Mouse (Mus musculus) neural tube, embryonic 13.5 days (tissue): Measurements from ENCODE around the gene Cd22. TPM values are rescaled to one million over a fixed set of nuclear protein-coding genes. Genes with fewer than 3 reads are reported as not detected.

Experiments
- ATAC-seq: fragments of 200-750 bp; cut with Nextera tagmentation; 2 replicates; pipeline ENCODE4 v1.8.0; 2017; ENCODE audit warnings: low read depth, mild to moderate bottlenecking, moderate TSS enrichment, moderate library complexity
- H3K27ac ChIP-seq: fragments of 300-500 bp; sonication (generic); replicated peaks from 2 replicates; pipeline ENCODE4 v1.5.1; 2015; ENCODE audit warnings: moderate library complexity, mild to moderate bottlenecking, inconsistent platforms
- H3K27me3 ChIP-seq: fragments of 300-500 bp; sonication (generic); 2 replicates; pipeline ENCODE4 v1.6.1; 2015; ENCODE audit warnings: mild to moderate bottlenecking, inconsistent platforms
- H3K36me3 ChIP-seq: fragments of 300-500 bp; sonication (generic); 2 replicates; pipeline ENCODE4 v1.6.1; 2015; ENCODE audit warnings: mild to moderate bottlenecking, inconsistent platforms
- H3K4me1 ChIP-seq: fragments of 300-500 bp; sonication (generic); replicated peaks from 2 replicates; pipeline ENCODE4 v1.6.1; 2015; ENCODE audit warnings: inconsistent platforms
- H3K4me2 ChIP-seq: fragments of 300-500 bp; sonication (generic); 2 replicates; pipeline ENCODE4 v1.6.1; 2015; ENCODE audit warnings: inconsistent platforms, mild to moderate bottlenecking, moderate library complexity
- H3K4me3 ChIP-seq: fragments of 300-500 bp; sonication (generic); 2 replicates; pipeline ENCODE4 v1.5.1; 2015; ENCODE audit warnings: mild to moderate bottlenecking, inconsistent platforms
- H3K9ac ChIP-seq: fragments of 300-500 bp; sonication (generic); 2 replicates; pipeline ENCODE4 v1.6.1; 2015; ENCODE audit warnings: moderate library complexity, mild to moderate bottlenecking, inconsistent platforms
- H3K9me3 ChIP-seq: fragments of 300-500 bp; sonication (generic); 2 replicates; pipeline ENCODE4 v1.6.1; 2016; ENCODE audit warnings: inconsistent platforms
- WGBS: fragments of 180-500 bp; shearing (Covaris S2); methylation state at CpG from one replicate; pipeline ENCODE4 v1.1.7; 2015; 5-methylcytosine and 5-hydroxymethylcytosine counted together
- polyA plus RNA-seq: library from polyadenylated mRNA; unstranded; fragments of >200 nt; fragmentation: Nextera tagmentation; extraction: Ambion mirVana; gene quantifications from 2 replicates; pipeline ENCODE4 v1.2.1, GENCODE M21; 2015

The Cd22 gene
- polyA plus RNA-seq, 1 experiment from 2014 or later = 0.43 TPM

DNA sequence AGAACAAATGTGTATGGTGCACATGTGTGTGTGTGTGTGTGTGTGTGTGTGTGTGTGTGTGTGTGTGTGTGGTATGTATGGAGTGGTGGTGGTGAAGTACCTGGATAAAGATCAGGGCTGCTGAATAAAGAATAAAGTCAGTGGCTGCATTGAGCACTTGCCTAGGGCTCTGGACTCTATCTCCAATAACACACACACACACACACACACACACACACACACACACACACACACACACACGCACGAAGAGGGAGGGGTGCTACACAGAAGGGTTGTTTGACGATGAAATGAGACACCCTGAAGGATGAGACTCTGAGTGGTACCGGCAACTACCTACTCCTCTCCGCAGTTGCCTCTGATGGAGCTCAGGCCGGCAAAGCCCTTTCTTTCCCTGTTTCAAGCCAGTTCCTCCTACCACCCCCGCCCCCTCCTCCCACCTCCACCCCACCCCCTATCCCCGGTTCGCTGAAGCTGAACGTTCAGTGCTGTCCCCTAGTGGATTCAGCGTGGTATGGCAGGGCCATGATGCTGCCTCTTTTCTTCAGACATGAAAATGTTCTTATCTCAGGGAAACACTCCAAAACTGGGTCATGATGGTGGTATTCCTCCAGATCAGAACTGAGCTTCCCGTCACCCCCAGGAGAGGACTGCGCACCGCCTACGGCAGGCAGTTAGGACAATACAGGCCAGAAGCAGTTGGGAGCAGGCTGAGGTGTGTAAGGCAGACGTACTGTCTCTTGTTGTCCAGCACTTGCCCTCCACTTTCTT lies 20.3 kb downstream of the Cd22 start:
- peaks cover 5% of the 10 kb centered on the region for H3K27me3 ChIP-seq
- no peaks in the 10 kb centered on the region for H3K9me3 ChIP-seq
- H3K9ac ChIP-seq = 0 out of 2 replicates have a peak overlapping the region, but pooled peaks have one; percentile 58
- peak overlapping the region; percentile 49 for H3K4me2 ChIP-seq
- peak; percentile 63 for ATAC-seq
- WGBS = 12% methylated on average over 14 of the region's 16 CpGs
- H3K36me3 ChIP-seq = no peaks in the 10 kb centered on the region
- H3K4me3 ChIP-seq = peak overlapping the region; percentile 26
- no peak overlapping the region for H3K27ac ChIP-seq
- H3K4me1 ChIP-seq = no peaks in the 10 kb centered on the region

DNA sequence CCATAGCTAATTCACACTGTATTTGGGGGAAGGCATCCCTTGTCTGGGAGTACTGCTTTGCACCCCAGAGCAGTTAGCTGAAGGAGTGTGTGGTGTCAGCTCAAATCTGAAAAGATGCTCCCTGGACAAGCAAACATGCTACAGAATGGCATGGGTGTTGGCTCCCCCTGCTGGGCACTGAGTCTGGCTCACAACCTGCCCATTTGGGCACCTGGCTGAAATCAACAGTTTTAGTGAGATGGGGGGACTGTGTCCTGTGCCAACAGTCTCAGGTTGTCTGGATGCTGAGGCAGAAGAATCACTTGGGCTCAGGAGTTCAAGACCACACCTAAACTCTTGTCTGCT lies 20.9 kb downstream of the Cd22 start:
- no peaks in the 10 kb centered on the region for H3K9me3 ChIP-seq
- ATAC-seq = peak; percentile 47
- H3K27me3 ChIP-seq = peaks cover 10% of the 10 kb centered on the region
- no peaks in the 10 kb centered on the region for H3K36me3 ChIP-seq
- no peak overlapping the region for H3K4me3 ChIP-seq
- 0 out of 2 replicates have a peak overlapping the region, but pooled peaks have one; percentile 49 for H3K4me2 ChIP-seq
- no peak overlapping the region for H3K9ac ChIP-seq
- H3K4me1 ChIP-seq = no peaks in the 10 kb centered on the region
- H3K27ac ChIP-seq = no peak overlapping the region

DNA sequence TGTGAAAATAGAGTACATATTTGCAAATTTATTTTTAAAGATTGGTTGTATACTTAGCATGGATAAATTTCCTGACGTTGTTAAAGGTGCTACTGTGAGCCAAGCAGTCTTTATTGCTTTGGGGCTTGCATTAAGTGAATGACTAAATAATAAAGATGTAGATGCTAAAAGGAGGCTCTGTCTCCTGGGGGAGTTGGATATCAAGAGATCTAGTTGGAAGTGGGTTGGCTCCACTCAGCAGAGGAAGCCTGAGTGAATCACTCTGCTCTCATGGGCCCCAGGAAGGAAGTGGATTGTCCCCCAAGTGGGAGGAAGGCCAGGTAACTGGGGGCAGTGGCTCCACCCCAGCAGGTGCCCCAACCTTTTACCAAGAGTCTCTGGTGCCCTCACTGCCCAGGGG lies 22.4 kb downstream of the Cd22 start:
- H3K4me3 ChIP-seq = no peak overlapping the region
- no peak overlapping the region for H3K27ac ChIP-seq
- no peaks in the 10 kb centered on the region for H3K36me3 ChIP-seq
- no peak overlapping the region for H3K9ac ChIP-seq
- H3K9me3 ChIP-seq = no peaks in the 10 kb centered on the region
- no peak overlapping the region for H3K4me2 ChIP-seq
- WGBS = 58% methylated on average over 1 of the region's 1 CpGs
- H3K27me3 ChIP-seq = peaks cover 10% of the 10 kb centered on the region
- no peaks in the 10 kb centered on the region for H3K4me1 ChIP-seq
- no peak for ATAC-seq

DNA sequence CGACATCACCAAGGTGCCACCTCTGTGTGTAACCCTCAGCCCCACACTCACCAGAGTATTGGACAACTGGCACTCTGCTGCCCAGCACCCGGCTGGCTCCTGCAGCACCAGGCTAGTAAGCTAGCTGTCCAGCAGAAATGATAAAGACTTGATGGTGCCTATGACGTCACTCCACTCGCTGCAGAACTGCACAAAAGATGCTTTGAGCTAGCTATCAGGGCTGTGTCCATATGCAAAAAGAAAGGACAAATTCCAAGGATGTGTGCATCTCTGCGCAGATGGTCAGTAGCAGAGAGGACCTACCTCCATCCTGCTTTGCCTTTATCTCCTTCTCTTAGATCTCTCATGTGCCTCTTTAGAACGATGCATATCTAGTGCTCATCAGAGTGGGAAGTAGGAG lies 24.1 kb downstream of the Cd22 start, which contains the start of gene Ffar3:
Gene Ffar3 (minus strand): TSS at position 101 of the 400 bp plus-strand sequence.
- WGBS = 84% methylated on average over 6 of the region's 6 CpGs
- Histone ChIP-seq H3K9ac (no peak within 1 kb of the TSS), H3K4me1 (no peaks in the 10 kb centered on the region), H3K9me3 (no peaks in the 10 kb centered on the region), H3K27me3 (peaks cover 10% of the 10 kb centered on the region), H3K4me2 (no peak within 1 kb of the TSS), H3K4me3 (no peak within 1 kb of the TSS), H3K27ac (no peak within 1 kb of the TSS), H3K36me3 (no peaks in the 10 kb centered on the region)
- ATAC-seq = no peak

DNA sequence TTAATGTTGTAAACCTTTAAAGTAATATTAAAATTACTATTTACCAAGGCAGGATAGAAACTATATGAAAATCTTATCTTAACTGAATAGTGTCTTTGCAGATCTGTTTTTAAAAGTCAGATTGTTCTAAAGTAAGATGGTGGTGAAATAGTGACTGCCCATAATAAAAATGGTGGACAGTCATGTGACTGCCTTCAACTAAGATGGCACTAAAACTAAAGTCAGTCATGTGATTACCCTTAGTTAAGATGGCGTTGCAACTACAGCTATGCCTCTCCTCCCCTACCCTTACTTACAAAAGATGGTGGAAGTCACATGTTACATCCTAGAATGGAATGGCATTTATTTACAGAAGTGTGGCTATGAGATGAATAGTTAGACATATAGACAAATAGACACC lies 28.7 kb downstream of the Cd22 start:
- Histone ChIP-seq H3K4me2 (no peak overlapping the region), H3K9ac (no peak overlapping the region), H3K36me3 (no peaks in the 10 kb centered on the region), H3K4me3 (no peak overlapping the region), H3K9me3 (no peaks in the 10 kb centered on the region), H3K4me1 (no peaks in the 10 kb centered on the region; the same call in 1 of the 2 replicates), H3K27ac (no peak overlapping the region), H3K27me3 (peaks cover 10% of the 10 kb centered on the region; the same call in 1 of the 2 replicates)
- ATAC-seq = no peak
- WGBS = 83% methylated on average over 1 of the region's 1 CpGs

DNA sequence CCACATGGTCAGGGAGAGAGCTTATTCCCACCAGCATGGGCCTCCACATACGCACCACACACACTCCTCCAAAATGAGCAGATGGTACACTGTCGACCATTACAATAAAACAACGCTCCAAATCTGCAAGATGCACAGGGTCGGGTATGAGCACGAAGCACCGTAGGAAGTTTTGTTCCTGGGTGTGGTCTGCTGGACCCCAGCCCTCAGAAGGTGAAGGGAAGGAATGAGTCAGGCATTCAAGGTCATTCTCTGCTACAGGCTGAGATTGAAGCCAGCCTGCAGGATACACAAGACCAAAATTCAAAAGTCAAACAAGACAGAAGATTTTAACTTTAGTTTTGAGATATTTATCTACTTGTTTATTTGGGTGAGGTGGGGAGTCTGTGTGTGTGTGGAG lies 32.2 kb downstream of the Cd22 start:
- peaks cover 24% of the 10 kb centered on the region for H3K4me1 ChIP-seq
- no peaks in the 10 kb centered on the region for H3K9me3 ChIP-seq
- no peaks in the 10 kb centered on the region for H3K36me3 ChIP-seq
- no peak overlapping the region for H3K9ac ChIP-seq
- no peak overlapping the region for H3K4me3 ChIP-seq
- no peak overlapping the region for H3K27ac ChIP-seq
- 65% methylated on average over 6 of the region's 6 CpGs for WGBS
- H3K27me3 ChIP-seq = no peaks in the 10 kb centered on the region
- no peak for ATAC-seq
- no peak overlapping the region for H3K4me2 ChIP-seq

DNA sequence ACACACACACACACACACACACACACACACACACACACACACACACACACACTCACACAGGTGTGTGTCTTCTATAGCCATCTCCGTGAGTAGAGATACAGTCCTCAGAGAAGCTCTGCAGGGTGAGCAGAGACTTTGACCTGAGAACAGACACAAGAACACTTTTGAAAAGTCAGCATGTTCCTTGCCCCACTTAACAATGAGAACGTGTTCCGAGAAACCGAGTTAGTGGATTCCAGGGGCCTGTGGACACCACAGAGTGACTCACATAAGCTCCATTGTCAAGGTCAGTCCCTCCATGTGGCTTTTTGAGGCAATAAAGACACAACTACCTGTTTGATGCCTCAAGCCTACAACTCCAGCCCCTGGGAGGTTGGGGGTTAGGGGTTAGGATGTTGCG lies 32.8 kb downstream of the Cd22 start:
- H3K9ac ChIP-seq = no peak overlapping the region
- H3K4me1 ChIP-seq = peaks cover 29% of the 10 kb centered on the region
- H3K36me3 ChIP-seq = no peaks in the 10 kb centered on the region
- ATAC-seq = no peak
- H3K27ac ChIP-seq = no peak overlapping the region
- H3K27me3 ChIP-seq = no peaks in the 10 kb centered on the region
- 80% methylated on average over 5 of the region's 5 CpGs for WGBS
- H3K4me3 ChIP-seq = no peak overlapping the region
- H3K9me3 ChIP-seq = no peaks in the 10 kb centered on the region
- no peak overlapping the region for H3K4me2 ChIP-seq

DNA sequence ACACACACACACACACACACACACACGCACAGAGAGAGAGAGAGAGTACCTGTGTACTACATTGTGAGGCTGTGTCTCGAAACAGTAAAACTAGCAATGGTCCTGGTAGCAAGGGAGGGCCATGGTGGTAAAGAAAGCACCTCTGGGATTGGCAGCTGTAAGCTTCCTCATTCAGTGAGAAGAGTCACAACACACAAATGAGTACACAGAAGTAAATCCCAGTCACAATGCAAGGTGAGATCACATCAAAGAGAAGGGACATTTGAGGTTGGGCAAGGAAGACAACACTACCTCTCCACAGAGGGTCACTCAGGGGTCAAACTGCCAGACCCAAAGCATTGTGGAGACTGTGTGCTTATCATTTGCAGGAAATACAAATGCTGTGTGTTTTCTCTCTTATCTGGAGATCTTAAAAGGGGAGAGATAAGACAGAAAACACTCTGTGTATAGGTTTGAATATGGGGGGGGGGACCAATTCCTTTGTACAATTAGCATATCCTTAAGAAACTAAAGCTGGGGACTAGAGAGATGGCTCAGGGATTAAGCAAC lies 33.6 kb downstream of the Cd22 start:
- no peak overlapping the region for H3K4me2 ChIP-seq
- H3K9ac ChIP-seq = no peak overlapping the region
- no peak for ATAC-seq
- no peaks in the 10 kb centered on the region for H3K27me3 ChIP-seq
- H3K36me3 ChIP-seq = no peaks in the 10 kb centered on the region
- no peak overlapping the region for H3K27ac ChIP-seq
- H3K4me1 ChIP-seq = peaks cover 31% of the 10 kb centered on the region
- H3K4me3 ChIP-seq = no peak overlapping the region
- WGBS = 74% methylated on average over 2 of the region's 2 CpGs
- H3K9me3 ChIP-seq = no peaks in the 10 kb centered on the region

DNA sequence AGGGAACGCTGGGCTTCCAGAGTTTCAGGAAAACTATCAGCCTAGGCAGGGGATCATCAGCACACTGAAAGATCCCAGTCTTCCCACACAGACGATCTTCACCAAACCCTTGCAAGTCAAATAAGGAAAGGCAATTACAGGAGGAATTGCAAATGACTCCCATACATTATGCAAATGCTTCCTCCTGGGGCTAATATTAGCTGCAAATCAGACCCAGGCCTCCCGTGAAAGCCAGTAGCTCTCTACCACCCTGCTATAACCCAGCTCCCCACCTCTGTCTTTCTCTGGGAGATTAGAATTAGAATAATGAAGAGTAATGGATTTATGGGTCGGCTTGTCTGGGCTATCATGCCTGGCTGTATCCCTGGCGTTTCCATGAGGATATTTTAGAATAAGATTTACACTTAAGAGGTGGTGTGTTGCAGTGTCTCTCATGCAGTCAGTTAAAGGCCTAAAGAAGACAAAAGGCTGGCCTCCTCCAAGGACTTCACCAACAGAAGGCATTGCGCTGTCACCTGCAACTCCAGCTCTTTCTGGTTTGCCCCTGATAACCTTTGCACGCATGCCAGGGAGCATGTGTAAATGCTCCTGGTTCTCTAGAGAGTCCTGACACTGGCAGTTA lies 35.4 kb downstream of the Cd22 start:
- H3K4me3 ChIP-seq = no peak overlapping the region
- 0 out of 2 replicates have a peak overlapping the region, but pooled peaks have one; percentile 3 for H3K4me2 ChIP-seq
- peak overlapping the region; percentile 84 for H3K27ac ChIP-seq
- H3K27me3 ChIP-seq = no peaks in the 10 kb centered on the region
- peak; percentile 91 for ATAC-seq
- H3K9me3 ChIP-seq = no peaks in the 10 kb centered on the region
- WGBS = 11% methylated on average over 7 of the region's 7 CpGs
- peaks cover 31% of the 10 kb centered on the region for H3K4me1 ChIP-seq
- no peak overlapping the region for H3K9ac ChIP-seq
- no peaks in the 10 kb centered on the region for H3K36me3 ChIP-seq

DNA sequence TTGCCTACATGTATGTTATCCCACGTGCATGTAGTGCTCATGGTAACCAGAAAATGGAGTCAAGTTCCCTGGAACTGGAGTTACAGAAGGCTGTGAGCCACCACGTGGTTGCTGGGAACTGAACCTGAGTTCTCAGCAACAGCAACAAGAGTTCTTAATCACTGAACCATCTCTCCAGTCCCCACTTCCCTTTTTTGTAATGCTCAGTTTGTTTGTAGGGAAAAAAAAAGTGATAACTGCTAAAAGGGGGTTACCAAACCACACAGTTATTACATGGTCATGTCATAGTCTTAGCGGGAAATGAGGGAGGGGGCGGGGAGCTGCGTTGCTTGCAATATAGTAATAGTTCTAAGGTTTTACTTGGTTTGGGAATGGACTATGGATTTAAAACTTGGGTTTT lies 38.0 kb downstream of the Cd22 start:
- Histone ChIP-seq H3K4me2 (no peak overlapping the region), H3K9me3 (no peaks in the 10 kb centered on the region), H3K4me1 (peaks cover 31% of the 10 kb centered on the region), H3K4me3 (no peak overlapping the region), H3K36me3 (no peaks in the 10 kb centered on the region), H3K27ac (no peak overlapping the region), H3K9ac (no peak overlapping the region), H3K27me3 (no peaks in the 10 kb centered on the region)
- ATAC-seq = no peak
- 88% methylated on average over 5 of the region's 5 CpGs for WGBS

DNA sequence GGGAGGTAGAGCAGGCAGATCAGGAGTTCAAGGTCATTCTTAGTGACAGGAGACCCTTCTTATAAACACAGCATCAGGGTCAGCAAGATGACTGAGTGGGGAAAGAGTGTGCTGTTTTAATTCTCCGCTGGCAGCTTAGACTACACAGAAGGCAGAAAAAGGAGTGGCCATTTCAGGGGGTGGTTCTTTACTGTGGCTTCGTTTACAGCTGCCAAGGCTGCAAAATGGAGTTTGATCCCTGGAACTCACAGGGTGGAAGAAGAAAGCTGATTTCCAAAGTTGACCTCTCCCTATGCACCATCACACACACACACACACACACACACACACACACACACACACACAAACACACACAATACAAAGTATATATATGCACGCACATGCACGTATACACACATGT lies 38.8 kb downstream of the Cd22 start:
- no peak overlapping the region for H3K9ac ChIP-seq
- H3K4me3 ChIP-seq = no peak overlapping the region
- H3K27ac ChIP-seq = no peak overlapping the region
- H3K4me1 ChIP-seq = peaks cover 31% of the 10 kb centered on the region
- H3K27me3 ChIP-seq = no peaks in the 10 kb centered on the region
- H3K4me2 ChIP-seq = no peak overlapping the region
- no peaks in the 10 kb centered on the region for H3K36me3 ChIP-seq
- no peak for ATAC-seq
- H3K9me3 ChIP-seq = no peaks in the 10 kb centered on the region
- WGBS = 73% methylated on average over 4 of the region's 4 CpGs

DNA sequence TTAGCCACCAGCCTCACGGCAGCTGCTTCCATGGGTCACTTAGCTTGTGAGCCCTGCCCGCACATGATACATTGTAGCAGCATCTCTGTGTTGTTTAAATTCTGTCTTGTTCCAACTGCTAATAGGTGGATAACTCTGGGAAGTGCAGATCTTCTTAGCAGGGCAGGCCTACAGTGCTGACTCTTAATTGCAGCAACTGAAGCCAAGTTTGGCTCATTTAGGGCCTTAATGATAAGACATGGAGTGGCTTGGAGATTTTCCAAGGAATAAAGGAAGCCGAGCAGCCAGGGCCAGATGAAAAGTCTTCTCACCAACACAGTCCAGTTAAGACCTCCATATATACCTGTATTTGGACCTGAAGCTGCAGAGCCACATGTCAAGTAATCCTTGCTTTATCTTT lies 39.8 kb downstream of the Cd22 start:
- H3K27me3 ChIP-seq = no peaks in the 10 kb centered on the region
- WGBS = 76% methylated on average over 3 of the region's 3 CpGs
- H3K4me1 ChIP-seq = peaks cover 26% of the 10 kb centered on the region
- H3K27ac ChIP-seq = no peak overlapping the region
- no peak for ATAC-seq
- H3K36me3 ChIP-seq = no peaks in the 10 kb centered on the region
- H3K4me2 ChIP-seq = no peak overlapping the region
- no peaks in the 10 kb centered on the region for H3K9me3 ChIP-seq
- H3K9ac ChIP-seq = no peak overlapping the region
- no peak overlapping the region for H3K4me3 ChIP-seq
